Mouse (Mus musculus) stomach, embryonic 16.5 days (tissue): ENCODE results near the gene Pkd1. TPM values are rescaled to one million over a fixed set of nuclear protein-coding genes. Genes with fewer than 3 reads are reported as not detected.
A peak's percentile ranks its signal among the peaks of the same experiment; 100 is the strongest.

ENCODE experiments used
- ATAC-seq: fragments of 200-750 bp; cut with Nextera tagmentation; 2 replicates; pipeline ENCODE4 v1.8.0; 2017; ENCODE audit warnings: moderate number of reproducible peaks, moderate TSS enrichment; ENCODE audit not compliant: insufficient read depth, low FRiP score
- H3K27ac ChIP-seq: fragments of 300-500 bp; sonication (generic); 2 replicates; pipeline ENCODE4 v1.5.1; 2014; ENCODE audit warnings: low read length
- H3K27me3 ChIP-seq: fragments of 300-500 bp; sonication (generic); 2 replicates; pipeline ENCODE4 v1.6.1; 2014; ENCODE audit warnings: low read length, control low read depth, mixed read lengths; ENCODE audit not compliant: control insufficient read depth, insufficient read depth
- H3K36me3 ChIP-seq: fragments of 300-500 bp; sonication (generic); 2 replicates; pipeline ENCODE4 v1.6.1; 2014; ENCODE audit warnings: low read length; ENCODE audit not compliant: control insufficient read depth, insufficient read depth
- H3K4me1 ChIP-seq: fragments of 300-500 bp; sonication (generic); 2 replicates; pipeline ENCODE4 v1.6.1; 2014; ENCODE audit warnings: low read length, control low read depth, mixed read lengths; ENCODE audit not compliant: control insufficient read depth, insufficient read depth
- H3K4me2 ChIP-seq: fragments of 300-500 bp; sonication (generic); 2 replicates; pipeline ENCODE4 v1.6.1; 2014; ENCODE audit warnings: low read depth, low read length, mixed read lengths
- H3K4me3 ChIP-seq: fragments of 300-500 bp; sonication (generic); replicated peaks from 2 replicates; pipeline ENCODE4 v1.5.1; 2014; ENCODE audit warnings: mild to moderate bottlenecking, low read length
- H3K9ac ChIP-seq: fragments of 300-500 bp; sonication (generic); 2 replicates; pipeline ENCODE4 v1.6.1; 2014; ENCODE audit warnings: low read length
- H3K9me3 ChIP-seq: fragments of 300-500 bp; sonication (generic); replicated peaks from 2 replicates; pipeline ENCODE4 v1.6.1; 2016; ENCODE audit warnings: low read length, control low read depth; ENCODE audit not compliant: control insufficient read depth
- WGBS: fragments of 180-500 bp; shearing (Covaris S2); extraction: QIAGEN DNeasy Blood & Tissue Kit; methylation state at CpG from one replicate; pipeline ENCODE4 v1.1.7; 2014; 5-methylcytosine and 5-hydroxymethylcytosine counted together
- polyA plus RNA-seq: library from polyadenylated mRNA; unstranded; fragments of >200 nt; fragmentation: Nextera tagmentation; extraction: Ambion mirVana; gene quantifications from 2 replicates; pipeline ENCODE4 v1.2.1, GENCODE M21; 2015

The Pkd1 gene
- polyA plus RNA-seq, 1 experiment from 2014 or later, result 21.7 TPM

GRCm38 (mm10) chr17:24569837-24570236, 20.2 kb downstream of the Pkd1 start:
- WGBS, result 89% methylated on average over 4 of the region's 4 CpGs
- Histone ChIP-seq H3K36me3 (peaks cover 11% of the 10 kb centered on the region; the same call in 1 of the 2 replicates), H3K4me3 (no peak overlapping the region), H3K9me3 (no peaks in the 10 kb centered on the region), H3K4me1 (peaks cover 17% of the 10 kb centered on the region), H3K27me3 (no peaks in the 10 kb centered on the region), H3K9ac (no peak overlapping the region), H3K4me2 (no peak overlapping the region), H3K27ac (no peak overlapping the region)
- ATAC-seq, result no peak

- peaks cover 11% of the 10 kb centered on the region for H3K36me3 ChIP-seq
Observed at GRCm38 (mm10) chr17:24572651-24573245, 23.1 kb downstream of the Pkd1 start.

GRCm38 (mm10) chr17:24573811-24574210, 24.2 kb downstream of the Pkd1 start:
- H3K36me3 ChIP-seq, result peaks cover 11% of the 10 kb centered on the region
- no peaks in the 10 kb centered on the region for H3K27me3 ChIP-seq
- no peak overlapping the region for H3K9ac ChIP-seq
- 94% methylated on average over 9 of the region's 9 CpGs for WGBS
- no peaks in the 10 kb centered on the region for H3K4me1 ChIP-seq
- no peaks in the 10 kb centered on the region for H3K9me3 ChIP-seq
- H3K27ac ChIP-seq, result no peak overlapping the region
- no peak for ATAC-seq
- H3K4me2 ChIP-seq, result no peak overlapping the region
- H3K4me3 ChIP-seq, result no peak overlapping the region

More at GRCm38 (mm10) chr17:24572651-24573245, 23.1 kb downstream of the Pkd1 start:
- H3K27me3 ChIP-seq, result no peaks in the 10 kb centered on the region
- H3K4me2 ChIP-seq, result no peak overlapping the region
- H3K4me1 ChIP-seq, result no peaks in the 10 kb centered on the region
- H3K27ac ChIP-seq, result no peak overlapping the region
- H3K9me3 ChIP-seq, result no peaks in the 10 kb centered on the region
- ATAC-seq, result no peak
- 93% methylated on average over 12 of the region's 12 CpGs for WGBS
- H3K4me3 ChIP-seq, result no peak overlapping the region
- no peak overlapping the region for H3K9ac ChIP-seq

GRCm38 (mm10) chr17:24579532-24579931, 29.9 kb downstream of the Pkd1 start:
- WGBS, result 96% methylated on average over 3 of the region's 3 CpGs
- Histone ChIP-seq H3K27me3 (no peaks in the 10 kb centered on the region), H3K9ac (no peak overlapping the region), H3K4me3 (no peak overlapping the region), H3K4me2 (no peak overlapping the region), H3K4me1 (no peaks in the 10 kb centered on the region), H3K27ac (no peak overlapping the region), H3K36me3 (peaks cover 18% of the 10 kb centered on the region), H3K9me3 (no peaks in the 10 kb centered on the region)
- ATAC-seq, result no peak

GRCm38 (mm10) chr17:24580287-24580686, 30.7 kb downstream of the Pkd1 start:
- Histone ChIP-seq H3K4me2 (no peak overlapping the region), H3K9ac (no peak overlapping the region), H3K9me3 (no peaks in the 10 kb centered on the region), H3K4me3 (no peak overlapping the region), H3K4me1 (no peaks in the 10 kb centered on the region), H3K27ac (no peak overlapping the region), H3K36me3 (peaks cover 18% of the 10 kb centered on the region), H3K27me3 (no peaks in the 10 kb centered on the region)
- WGBS, result 95% methylated on average over 2 of the region's 2 CpGs
- ATAC-seq, result no peak

- Histone ChIP-seq H3K9me3 (no peaks in the 10 kb centered on the region), H3K36me3 (peaks cover 18% of the 10 kb centered on the region), H3K27me3 (no peaks in the 10 kb centered on the region), H3K27ac (peak overlapping the region; percentile 0; the same call in 1 of the 2 replicates), H3K4me1 (no peaks in the 10 kb centered on the region), H3K9ac (no peak overlapping the region), H3K4me2 (no peak overlapping the region), H3K4me3 (no peak overlapping the region)
- WGBS, result 61% methylated on average over 5 of the region's 5 CpGs
- no peak for ATAC-seq
Observed at GRCm38 (mm10) chr17:24583599-24584460, 34.2 kb downstream of the Pkd1 start.

GRCm38 (mm10) chr17:24584520-24584919, 34.9 kb downstream of the Pkd1 start:
- H3K9ac ChIP-seq, result no peak overlapping the region
- no peaks in the 10 kb centered on the region for H3K4me1 ChIP-seq
- H3K4me3 ChIP-seq, result no peak overlapping the region
- no peaks in the 10 kb centered on the region for H3K27me3 ChIP-seq
- H3K27ac ChIP-seq, result peak overlapping the region; percentile 0; the same call in 1 of the 2 replicates
- 55% methylated on average over 3 of the region's 3 CpGs for WGBS
- ATAC-seq, result no peak
- H3K9me3 ChIP-seq, result no peaks in the 10 kb centered on the region
- H3K4me2 ChIP-seq, result no peak overlapping the region
- peaks cover 18% of the 10 kb centered on the region for H3K36me3 ChIP-seq

GRCm38 (mm10) chr17:24586532-24586931, 36.9 kb downstream of the Pkd1 start:
- WGBS, result 94% methylated on average over 4 of the region's 4 CpGs
- no peak overlapping the region for H3K4me3 ChIP-seq
- ATAC-seq, result no peak
- no peaks in the 10 kb centered on the region for H3K4me1 ChIP-seq
- no peak overlapping the region for H3K9ac ChIP-seq
- no peak overlapping the region for H3K27ac ChIP-seq
- H3K36me3 ChIP-seq, result peaks cover 23% of the 10 kb centered on the region; the same call in 1 of the 2 replicates
- no peak overlapping the region for H3K4me2 ChIP-seq
- no peaks in the 10 kb centered on the region for H3K27me3 ChIP-seq
- H3K9me3 ChIP-seq, result no peaks in the 10 kb centered on the region

GRCm38 (mm10) chr17:24590943-24591342, 41.3 kb downstream of the Pkd1 start:
- H3K4me1 ChIP-seq, result no peaks in the 10 kb centered on the region
- H3K9ac ChIP-seq, result no peak overlapping the region
- WGBS, result 84% methylated on average over 3 of the region's 3 CpGs
- no peak for ATAC-seq
- H3K27ac ChIP-seq, result no peak overlapping the region
- no peak overlapping the region for H3K4me3 ChIP-seq
- H3K36me3 ChIP-seq, result peaks cover 18% of the 10 kb centered on the region
- no peak overlapping the region for H3K4me2 ChIP-seq
- no peaks in the 10 kb centered on the region for H3K27me3 ChIP-seq
- H3K9me3 ChIP-seq, result no peaks in the 10 kb centered on the region
